Mouse (Mus musculus) stomach, embryonic 14.5 days (tissue): ENCODE data around the gene Muc5ac. TPM values are rescaled to one million over a fixed set of nuclear protein-coding genes. Genes with fewer than 3 reads are reported as not detected.

ENCODE experiments used
- ATAC-seq: fragments of 200-750 bp; cut with Nextera tagmentation; 2 replicates; pipeline ENCODE4 v1.8.0; 2017; ENCODE audit warnings: low read depth, moderate TSS enrichment; ENCODE audit not compliant: insufficient number of reproducible peaks, insufficient read depth, low FRiP score
- H3K27ac ChIP-seq: fragments of 300-500 bp; sonication (generic); 2 replicates; pipeline ENCODE4 v1.5.1; 2014; ENCODE audit warnings: mild to moderate bottlenecking, low read length, moderate library complexity, mixed read lengths
- H3K27me3 ChIP-seq: fragments of 300-500 bp; sonication (generic); 2 replicates; pipeline ENCODE4 v1.6.1; 2014; ENCODE audit warnings: low read length, control low read depth, mixed read lengths; ENCODE audit not compliant: control insufficient read depth, insufficient read depth
- H3K36me3 ChIP-seq: fragments of 300-500 bp; sonication (generic); 2 replicates; pipeline ENCODE4 v1.6.1; 2014; ENCODE audit warnings: mild to moderate bottlenecking, control low read depth, low read length, moderate library complexity, mixed read lengths; ENCODE audit not compliant: control insufficient read depth, insufficient read depth
- H3K4me1 ChIP-seq: fragments of 300-500 bp; sonication (generic); 2 replicates; pipeline ENCODE4 v1.6.1; 2014; ENCODE audit warnings: low read length, control low read depth, mixed read lengths; ENCODE audit not compliant: control insufficient read depth, insufficient read depth
- H3K4me2 ChIP-seq: fragments of 300-500 bp; sonication (generic); replicated peaks from 2 replicates; pipeline ENCODE4 v1.6.1; 2014; ENCODE audit warnings: low read depth, low read length, control low read depth
- H3K4me3 ChIP-seq: fragments of 300-500 bp; sonication (generic); 2 replicates; pipeline ENCODE4 v1.5.1; 2014; ENCODE audit warnings: low read depth, low read length, control low read depth
- H3K9ac ChIP-seq: fragments of 300-500 bp; sonication (generic); replicated peaks from 2 replicates; pipeline ENCODE4 v1.6.1; 2014; ENCODE audit warnings: low read depth, mild to moderate bottlenecking, control low read depth, low read length, moderate library complexity, mixed read lengths
- H3K9me3 ChIP-seq: fragments of 300-500 bp; sonication (generic); 2 replicates; pipeline ENCODE4 v1.6.1; 2016; ENCODE audit warnings: low read depth, low read length, control low read depth; ENCODE audit not compliant: control insufficient read depth
- WGBS: fragments of 180-500 bp; shearing (Covaris S2); extraction: QIAGEN DNeasy Blood & Tissue Kit; methylation state at CpG from one replicate; pipeline ENCODE4 v1.1.7; 2014; 5-methylcytosine and 5-hydroxymethylcytosine counted together
- polyA plus RNA-seq: library from polyadenylated mRNA; unstranded; fragments of >200 nt; fragmentation: Nextera tagmentation; extraction: Ambion mirVana; gene quantifications from 2 replicates; pipeline ENCODE4 v1.2.1, GENCODE M21; 2014

Gene Muc5ac
- 3.4 and 3.5 TPM in 2 replicates for polyA plus RNA-seq

GRCm38 (mm10) chr7:141788677-141789452 is at the start of gene Muc5ac:
Gene Muc5ac (plus strand): TSS chr7:141788972.
- 77% methylated on average over 6 of the region's 6 CpGs for WGBS
- H3K27ac ChIP-seq = no peak within 1 kb of the TSS
- H3K9me3 ChIP-seq = no peaks in the 10 kb centered on the region
- H3K9ac ChIP-seq = no peak within 1 kb of the TSS
- H3K4me2 ChIP-seq = no peak within 1 kb of the TSS
- H3K27me3 ChIP-seq = no peaks in the 10 kb centered on the region
- H3K4me1 ChIP-seq = no peaks in the 10 kb centered on the region
- no peaks in the 10 kb centered on the region for H3K36me3 ChIP-seq
- H3K4me3 ChIP-seq = no peak within 1 kb of the TSS
- no peak for ATAC-seq

GRCm38 (mm10) chr7:141747451-141748100 is 41.2 kb upstream of the Muc5ac start:
- H3K4me1 ChIP-seq = no peaks in the 10 kb centered on the region
- H3K4me2 ChIP-seq = no peak overlapping the region
- H3K4me3 ChIP-seq = no peak overlapping the region
- H3K27ac ChIP-seq = no peak overlapping the region
- no peak overlapping the region for H3K9ac ChIP-seq
- 87% methylated on average over 7 of the region's 7 CpGs for WGBS
- no peaks in the 10 kb centered on the region for H3K27me3 ChIP-seq
- H3K36me3 ChIP-seq = no peaks in the 10 kb centered on the region
- no peaks in the 10 kb centered on the region for H3K9me3 ChIP-seq
- no peak for ATAC-seq

- H3K4me2 ChIP-seq = no peak overlapping the region
- H3K27me3 ChIP-seq = no peaks in the 10 kb centered on the region
- H3K27ac ChIP-seq = no peak overlapping the region
- H3K9me3 ChIP-seq = no peaks in the 10 kb centered on the region
- no peaks in the 10 kb centered on the region for H3K36me3 ChIP-seq
- 78% methylated on average over 6 of the region's 6 CpGs for WGBS
- no peak for ATAC-seq
- H3K4me1 ChIP-seq = no peaks in the 10 kb centered on the region
- H3K9ac ChIP-seq = no peak overlapping the region
- no peak overlapping the region for H3K4me3 ChIP-seq
Observed at GRCm38 (mm10) chr7:141752513-141752912, 36.3 kb upstream of the Muc5ac start.

GRCm38 (mm10) chr7:141755831-141756230 is 32.9 kb upstream of the Muc5ac start:
- Histone ChIP-seq H3K9me3 (no peaks in the 10 kb centered on the region), H3K27ac (no peak overlapping the region), H3K36me3 (no peaks in the 10 kb centered on the region), H3K4me2 (no peak overlapping the region), H3K27me3 (no peaks in the 10 kb centered on the region), H3K4me1 (no peaks in the 10 kb centered on the region), H3K9ac (no peak overlapping the region), H3K4me3 (no peak overlapping the region)
- 0 out of 2 replicates have a peak, but pooled peaks have one; percentile 20 for ATAC-seq
- WGBS = 46% methylated on average over 4 of the region's 4 CpGs

- Histone ChIP-seq H3K4me2 (no peak overlapping the region), H3K27me3 (no peaks in the 10 kb centered on the region), H3K4me1 (no peaks in the 10 kb centered on the region), H3K9me3 (no peaks in the 10 kb centered on the region), H3K36me3 (no peaks in the 10 kb centered on the region), H3K9ac (no peak overlapping the region), H3K4me3 (no peak overlapping the region), H3K27ac (no peak overlapping the region)
- no peak for ATAC-seq
- WGBS = 70% methylated on average over 4 of the region's 4 CpGs
Observed at GRCm38 (mm10) chr7:141758291-141758690, 30.5 kb upstream of the Muc5ac start.

GRCm38 (mm10) chr7:141770521-141770920 is 18.3 kb upstream of the Muc5ac start:
- Histone ChIP-seq H3K27me3 (no peaks in the 10 kb centered on the region), H3K9ac (no peak overlapping the region), H3K9me3 (no peaks in the 10 kb centered on the region), H3K4me3 (no peak overlapping the region), H3K36me3 (no peaks in the 10 kb centered on the region), H3K4me1 (no peaks in the 10 kb centered on the region), H3K27ac (no peak overlapping the region; the same call in 1 of the 2 replicates), H3K4me2 (no peak overlapping the region)
- no peak for ATAC-seq
- 78% methylated on average over 3 of the region's 3 CpGs for WGBS

- ATAC-seq = peak; percentile 89
- Histone ChIP-seq H3K9ac (no peak overlapping the region), H3K4me1 (no peaks in the 10 kb centered on the region), H3K9me3 (no peaks in the 10 kb centered on the region), H3K4me2 (no peak overlapping the region), H3K27ac (peak overlapping the region; percentile 53; the same call in 1 of the 2 replicates), H3K36me3 (no peaks in the 10 kb centered on the region), H3K4me3 (no peak overlapping the region), H3K27me3 (no peaks in the 10 kb centered on the region)
- WGBS = 71% methylated on average over 8 of the region's 8 CpGs
Observed at GRCm38 (mm10) chr7:141770988-141771387, 17.8 kb upstream of the Muc5ac start.

- Histone ChIP-seq H3K4me2 (no peak overlapping the region), H3K9ac (no peak overlapping the region), H3K36me3 (no peaks in the 10 kb centered on the region), H3K4me3 (no peak overlapping the region), H3K4me1 (no peaks in the 10 kb centered on the region), H3K9me3 (no peaks in the 10 kb centered on the region), H3K27ac (peak overlapping the region; percentile 53; the same call in 1 of the 2 replicates), H3K27me3 (no peaks in the 10 kb centered on the region)
- peak; percentile 79 for ATAC-seq
- 42% methylated on average over 1 of the region's 1 CpGs for WGBS
Observed at GRCm38 (mm10) chr7:141772058-141772557, 16.7 kb upstream of the Muc5ac start.
